Mouse (Mus musculus) intestine, embryonic 15.5 days (tissue): ENCODE data around the gene Irgc1. TPM values are rescaled to one million over a fixed set of nuclear protein-coding genes. Genes with fewer than 3 reads are reported as not detected.
A peak's percentile ranks its signal among the peaks of the same experiment; 100 is the strongest.

Source experiments
- ATAC-seq: fragments of 200-750 bp; cut with Nextera tagmentation; 2 replicates; pipeline ENCODE4 v1.8.0; 2017; ENCODE audit warnings: moderate TSS enrichment, moderate library complexity
- H3K27ac ChIP-seq: fragments of 300-500 bp; sonication (generic); 2 replicates; pipeline ENCODE4 v1.5.1; 2015; ENCODE audit warnings: mild to moderate bottlenecking, inconsistent platforms
- H3K27me3 ChIP-seq: fragments of 300-500 bp; sonication (generic); replicated peaks from 2 replicates; pipeline ENCODE4 v1.6.1; 2015; ENCODE audit warnings: inconsistent platforms
- H3K36me3 ChIP-seq: fragments of 300-500 bp; sonication (generic); 2 replicates; pipeline ENCODE4 v1.6.1; 2015; ENCODE audit warnings: inconsistent platforms
- H3K4me1 ChIP-seq: fragments of 300-500 bp; sonication (generic); replicated peaks from 2 replicates; pipeline ENCODE4 v1.6.1; 2015; ENCODE audit warnings: inconsistent platforms
- H3K4me2 ChIP-seq: fragments of 300-500 bp; sonication (generic); replicated peaks from 2 replicates; pipeline ENCODE4 v1.6.1; 2015; ENCODE audit warnings: mild to moderate bottlenecking, inconsistent platforms
- H3K4me3 ChIP-seq: fragments of 300-500 bp; sonication (generic); replicated peaks from 2 replicates; pipeline ENCODE4 v1.5.1; 2015; ENCODE audit warnings: inconsistent platforms
- H3K9ac ChIP-seq: fragments of 300-500 bp; sonication (generic); 2 replicates; pipeline ENCODE4 v1.6.1; 2015; ENCODE audit warnings: inconsistent platforms
- H3K9me3 ChIP-seq: fragments of 300-500 bp; sonication (generic); 2 replicates; pipeline ENCODE4 v1.6.1; 2016; ENCODE audit warnings: inconsistent platforms
- WGBS: fragments of 180-500 bp; shearing (Covaris S2); methylation state at CpG from one replicate; pipeline ENCODE4 v1.1.7; 2015; 5-methylcytosine and 5-hydroxymethylcytosine counted together
- polyA plus RNA-seq: library from polyadenylated mRNA; unstranded; fragments of >200 nt; fragmentation: Nextera tagmentation; extraction: Ambion mirVana; gene quantifications from 2 replicates; pipeline ENCODE4 v1.2.1, GENCODE M21; 2015

The Irgc1 gene
- polyA plus RNA-seq, 1 experiment from 2014 or later, result not detected

DNA sequence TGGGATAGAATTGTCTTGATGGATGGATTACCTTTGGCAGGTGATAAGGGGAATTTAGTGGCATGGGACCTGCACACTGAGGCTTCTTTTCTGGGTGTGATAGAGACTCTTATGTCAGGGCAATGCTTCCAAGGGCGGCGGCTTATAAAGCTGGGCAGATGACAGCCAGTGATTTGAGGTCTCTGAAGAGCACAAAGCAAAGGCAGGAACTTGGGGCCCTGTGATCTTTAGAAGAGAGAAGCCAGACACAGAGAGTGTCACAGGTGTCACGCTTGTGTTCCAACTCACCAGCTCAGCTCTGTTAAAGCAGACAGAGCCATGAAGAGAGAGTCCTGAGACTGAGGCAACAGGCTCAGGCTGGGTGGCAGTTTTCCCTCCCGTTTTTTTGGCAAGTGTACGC, 15.8 kb upstream of the Irgc1 start:
- no peak for ATAC-seq
- 76% methylated on average over 5 of the region's 5 CpGs for WGBS

DNA sequence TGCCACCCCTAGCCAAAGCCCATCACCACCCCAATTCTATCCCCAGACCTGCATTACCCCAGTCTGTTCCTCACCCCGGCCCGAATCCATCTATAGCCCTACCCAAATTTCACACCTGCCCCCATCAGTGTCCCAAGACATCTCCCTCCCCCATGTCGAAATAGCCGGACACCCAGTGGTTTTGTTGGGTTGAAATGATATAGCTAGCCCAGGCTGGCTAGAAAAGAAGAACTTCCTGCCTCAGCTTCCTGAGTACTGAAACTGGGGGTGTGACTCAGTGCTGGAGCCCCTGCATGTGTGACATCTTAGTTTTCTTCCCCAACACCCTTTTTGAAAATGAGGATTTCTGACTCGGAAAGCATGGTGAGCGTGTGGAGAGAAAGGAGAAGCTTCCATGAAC, 14.7 kb upstream of the Irgc1 start:
- Histone ChIP-seq H3K4me2 (no peak overlapping the region), H3K27me3 (no peaks in the 10 kb centered on the region), H3K36me3 (peaks cover 7% of the 10 kb centered on the region; the same call in 1 of the 2 replicates), H3K4me3 (no peak overlapping the region), H3K9ac (no peak overlapping the region), H3K27ac (no peak overlapping the region), H3K4me1 (peaks cover 6% of the 10 kb centered on the region), H3K9me3 (no peaks in the 10 kb centered on the region)
- WGBS, result 93% methylated on average over 6 of the region's 6 CpGs
- no peak for ATAC-seq

More for the DNA sequence above, 15.8 kb upstream of the Irgc1 start:
- Histone ChIP-seq H3K9me3 (no peaks in the 10 kb centered on the region), H3K4me1 (no peaks in the 10 kb centered on the region), H3K9ac (no peak overlapping the region), H3K27ac (no peak overlapping the region), H3K4me2 (no peak overlapping the region), H3K27me3 (no peaks in the 10 kb centered on the region), H3K4me3 (no peak overlapping the region), H3K36me3 (peaks cover 9% of the 10 kb centered on the region; the same call in 1 of the 2 replicates)

- 2% methylated on average over 27 of the region's 27 CpGs for WGBS
- Histone ChIP-seq H3K27ac (peak within 1 kb of the TSS; percentile 61), H3K4me3 (peak within 1 kb of the TSS; percentile 39), H3K27me3 (no peaks in the 10 kb centered on the region), H3K9me3 (no peaks in the 10 kb centered on the region), H3K4me1 (peaks cover 19% of the 10 kb centered on the region), H3K36me3 (no peaks in the 10 kb centered on the region), H3K4me2 (peak within 1 kb of the TSS; percentile 75), H3K9ac (peak within 1 kb of the TSS; percentile 18)
- ATAC-seq, result peak; percentile 74
These were observed 10.6 kb upstream of the Irgc1 start, which contains the start of gene Plaur for GRCm38 (mm10) chr7:24462388-24463319. Plaur (plus strand) TSS chr7:24462484.

DNA sequence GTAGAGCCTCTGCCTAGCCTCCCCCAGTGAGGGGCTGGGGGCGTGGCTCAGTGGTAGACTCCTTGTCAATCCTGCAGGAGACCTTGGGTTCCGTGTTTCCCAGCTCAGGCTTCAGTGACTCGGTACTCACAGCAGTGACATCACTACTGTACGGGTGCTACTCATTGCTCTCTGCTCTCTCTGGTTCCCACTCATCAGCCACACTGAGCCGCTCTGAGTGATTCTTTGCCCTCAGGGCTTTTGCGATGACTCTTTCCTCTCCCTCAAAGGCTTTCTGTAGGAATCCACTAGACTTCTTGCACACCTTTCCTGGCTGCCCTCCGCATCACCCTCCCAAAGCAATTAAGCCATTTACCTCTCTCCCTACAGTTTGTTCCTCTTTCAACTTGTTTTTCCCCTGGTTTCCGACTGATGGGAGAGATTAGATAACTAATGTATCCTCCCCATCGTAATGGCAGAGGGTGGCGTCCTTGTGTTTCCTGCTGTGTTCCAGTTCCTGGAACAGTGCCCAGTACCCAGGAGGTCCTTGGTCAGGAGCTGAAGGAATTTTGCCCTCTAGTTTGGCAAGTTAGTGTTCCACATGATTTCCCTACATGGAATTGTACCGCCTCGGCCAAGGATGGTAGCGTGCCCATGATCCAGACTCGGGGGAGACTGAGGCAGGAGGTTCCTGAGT, 9.4 kb upstream of the Irgc1 start:
- peak; percentile 27; the same call in 1 of the 2 replicates for ATAC-seq
- WGBS, result 36% methylated on average over 14 of the region's 14 CpGs

GRCm38 (mm10) chr7:24459843-24460242, 7.7 kb upstream of the Irgc1 start:
- Histone ChIP-seq H3K4me2 (no peak overlapping the region), H3K9me3 (no peaks in the 10 kb centered on the region), H3K4me3 (no peak overlapping the region), H3K27me3 (no peaks in the 10 kb centered on the region), H3K27ac (0 out of 2 replicates have a peak overlapping the region, but pooled peaks have one; percentile 6), H3K4me1 (peaks cover 19% of the 10 kb centered on the region), H3K9ac (no peak overlapping the region), H3K36me3 (no peaks in the 10 kb centered on the region)
- 47% methylated on average over 3 of the region's 3 CpGs for WGBS
- ATAC-seq, result peak; percentile 62

More for the DNA sequence above, 9.4 kb upstream of the Irgc1 start:
- Histone ChIP-seq H3K9ac (no peak overlapping the region), H3K27me3 (no peaks in the 10 kb centered on the region), H3K4me3 (no peak overlapping the region), H3K27ac (0 out of 2 replicates have a peak overlapping the region, but pooled peaks have one; percentile 28), H3K4me1 (peaks cover 19% of the 10 kb centered on the region), H3K4me2 (peak overlapping the region; percentile 75; the same call in 1 of the 2 replicates), H3K9me3 (no peaks in the 10 kb centered on the region), H3K36me3 (no peaks in the 10 kb centered on the region)

DNA sequence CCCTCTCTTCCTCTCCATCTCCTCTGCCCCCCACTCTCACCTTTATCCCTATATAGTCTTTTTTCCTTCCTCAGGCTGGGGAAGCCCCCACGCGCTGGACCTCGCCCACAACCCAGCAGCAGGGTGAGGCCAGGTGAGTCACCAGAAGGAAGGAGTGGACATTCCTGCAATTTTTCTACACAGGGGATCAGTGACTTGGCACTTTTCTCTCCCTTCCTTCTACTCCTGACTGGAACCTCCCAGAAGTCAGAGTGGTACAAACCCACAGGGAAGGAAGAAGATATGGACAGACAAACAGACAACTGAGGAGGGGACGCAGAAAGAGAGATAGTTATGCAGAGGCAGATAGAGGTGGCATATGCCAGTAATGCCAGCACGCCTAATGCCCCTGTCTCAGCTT, 7.3 kb upstream of the Irgc1 start:
- Histone ChIP-seq H3K4me3 (no peak overlapping the region), H3K9ac (no peak overlapping the region), H3K4me1 (peaks cover 19% of the 10 kb centered on the region), H3K27me3 (no peaks in the 10 kb centered on the region), H3K27ac (0 out of 2 replicates have a peak overlapping the region, but pooled peaks have one; percentile 6), H3K9me3 (no peaks in the 10 kb centered on the region), H3K36me3 (no peaks in the 10 kb centered on the region), H3K4me2 (no peak overlapping the region)
- ATAC-seq, result peak; percentile 50
- WGBS, result 60% methylated on average over 5 of the region's 5 CpGs

DNA sequence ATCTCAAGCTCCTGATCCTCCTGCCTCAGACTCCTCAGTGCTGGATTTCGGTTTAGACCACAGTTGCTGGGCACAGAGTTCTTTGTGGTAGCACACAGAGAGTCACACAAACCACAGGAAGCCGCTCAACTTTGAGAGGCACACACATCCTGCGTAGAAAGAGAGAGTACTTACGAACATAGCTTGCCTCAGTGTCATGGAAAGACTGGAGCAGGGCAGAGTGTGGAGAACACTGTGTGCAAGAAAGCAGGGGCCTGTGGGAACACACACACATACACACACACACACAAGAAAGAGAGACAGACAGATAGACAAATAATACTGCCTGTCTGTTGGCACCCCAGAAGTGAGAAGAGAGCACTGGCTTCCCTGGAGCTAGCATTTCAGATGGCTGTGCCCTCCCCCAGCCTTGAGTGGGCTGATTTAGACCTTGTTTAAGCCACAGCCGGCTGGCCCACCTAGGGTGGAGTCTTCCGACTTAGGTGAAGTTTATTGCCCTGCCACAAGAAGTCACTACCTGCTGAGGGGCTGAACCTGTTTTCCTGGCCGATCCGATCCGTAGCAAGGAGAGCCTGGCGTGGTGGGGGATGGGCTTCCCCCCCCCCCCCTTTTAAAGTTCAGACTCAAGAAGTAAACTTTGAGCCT, 5.8 kb upstream of the Irgc1 start:
- 0 out of 2 replicates have a peak overlapping the region, but pooled peaks have one; percentile 17 for H3K9ac ChIP-seq
- H3K36me3 ChIP-seq, result no peaks in the 10 kb centered on the region
- WGBS, result 51% methylated on average over 10 of the region's 10 CpGs
- H3K27ac ChIP-seq, result no peak overlapping the region
- ATAC-seq, result 0 out of 2 replicates have a peak, but pooled peaks have one; percentile 14
- H3K4me1 ChIP-seq, result peaks cover 19% of the 10 kb centered on the region
- H3K27me3 ChIP-seq, result no peaks in the 10 kb centered on the region
- H3K9me3 ChIP-seq, result no peaks in the 10 kb centered on the region
- no peak overlapping the region for H3K4me3 ChIP-seq
- no peak overlapping the region for H3K4me2 ChIP-seq

- Histone ChIP-seq H3K27me3 (no peaks in the 10 kb centered on the region), H3K9ac (no peak overlapping the region), H3K9me3 (no peaks in the 10 kb centered on the region), H3K4me2 (no peak overlapping the region), H3K4me3 (no peak overlapping the region), H3K4me1 (peaks cover 9% of the 10 kb centered on the region; the same call in 1 of the 2 replicates), H3K27ac (no peak overlapping the region), H3K36me3 (no peaks in the 10 kb centered on the region)
- 67% methylated on average over 5 of the region's 5 CpGs for WGBS
- no peak for ATAC-seq
These were observed 3.6 kb upstream of the Irgc1 start for GRCm38 (mm10) chr7:24455726-24456125.

- Histone ChIP-seq H3K4me3 (no peak overlapping the region), H3K4me2 (no peak overlapping the region), H3K4me1 (no peaks in the 10 kb centered on the region), H3K27me3 (no peaks in the 10 kb centered on the region), H3K9ac (no peak overlapping the region), H3K9me3 (no peaks in the 10 kb centered on the region), H3K27ac (no peak overlapping the region), H3K36me3 (no peaks in the 10 kb centered on the region)
- 67% methylated on average over 2 of the region's 2 CpGs for whole genome bisulfite sequencing
- no peak for ATAC-seq
These were observed 2.1 kb upstream of the Irgc1 start for GRCm38 (mm10) chr7:24454199-24454598.

GRCm38 (mm10) chr7:24450585-24451017, 1.5 kb downstream of the Irgc1 start:
- no peaks in the 10 kb centered on the region for H3K36me3 ChIP-seq
- WGBS, result 48% methylated on average over 9 of the region's 9 CpGs
- no peak overlapping the region for H3K4me3 ChIP-seq
- H3K27me3 ChIP-seq, result no peaks in the 10 kb centered on the region
- peak; percentile 56 for ATAC-seq
- no peaks in the 10 kb centered on the region for H3K4me1 ChIP-seq
- no peak overlapping the region for H3K27ac ChIP-seq
- no peaks in the 10 kb centered on the region for H3K9me3 ChIP-seq
- H3K4me2 ChIP-seq, result no peak overlapping the region
- H3K9ac ChIP-seq, result no peak overlapping the region

DNA sequence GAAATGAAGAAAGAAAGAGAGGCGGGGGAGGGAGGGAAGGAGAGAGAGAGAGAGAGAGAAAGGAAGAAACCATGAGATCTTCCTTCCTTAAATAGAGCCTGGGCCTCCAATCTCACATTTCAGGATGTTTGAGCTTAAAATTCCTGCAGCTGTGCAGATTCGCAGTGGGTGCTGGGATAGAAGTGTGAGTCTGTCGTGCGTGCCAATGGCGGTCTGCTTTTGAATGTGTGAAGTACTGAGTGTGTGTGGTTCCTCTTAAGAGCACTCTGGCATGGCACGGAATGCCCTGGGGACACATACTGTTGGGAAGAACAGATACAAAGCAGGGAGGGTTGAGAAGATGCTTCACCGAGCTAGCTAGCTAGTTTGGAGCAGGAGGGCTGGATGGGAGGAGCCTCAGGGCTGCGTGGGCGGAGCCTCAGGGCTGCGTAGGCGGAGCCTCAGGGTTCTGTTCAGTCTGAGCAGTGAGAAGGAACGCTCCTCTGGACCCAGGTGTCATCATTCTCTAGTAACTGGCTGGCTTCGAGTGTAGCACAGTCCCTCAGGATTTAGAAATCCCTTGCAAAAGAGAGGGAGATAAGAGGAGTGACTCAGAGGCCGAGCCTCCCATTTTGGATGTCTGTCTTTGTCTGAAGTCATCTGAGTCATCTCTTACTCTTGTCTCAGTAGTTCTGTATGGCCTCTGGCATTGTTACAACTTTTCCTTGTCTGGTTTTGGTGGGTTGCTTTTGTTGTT, 3.1 kb downstream of the Irgc1 start:
- Histone ChIP-seq H3K36me3 (no peaks in the 10 kb centered on the region), H3K4me1 (no peaks in the 10 kb centered on the region), H3K9me3 (no peaks in the 10 kb centered on the region), H3K9ac (no peak overlapping the region), H3K4me3 (no peak overlapping the region), H3K4me2 (no peak overlapping the region), H3K27ac (no peak overlapping the region), H3K27me3 (no peaks in the 10 kb centered on the region)
- WGBS, result 46% methylated on average over 14 of the region's 14 CpGs
- ATAC-seq, result 0 out of 2 replicates have a peak, but pooled peaks have one; percentile 27
